Mouse (Mus musculus): ENCODE measurements around the gene Lclat1.

GRCm38 (mm10) chr17:73251812-73252608 is 144.2 kb downstream of the Lclat1 start:
- TF ChIP-seq GATA1 (IDR thresholded peaks at IDR 0.05; ENCODE audit: borderline replicate concordance, low read length) (no peak), FLI1 (IDR thresholded peaks at IDR 0.05; ENCODE audit: low read length) (no peak)
